Mouse (Mus musculus) layer of hippocampus, postnatal 36 days (tissue): ENCODE results near the gene Ankrd36. TPM values are rescaled to one million over a fixed set of nuclear protein-coding genes. Genes with fewer than 3 reads are reported as not detected.
A peak's percentile ranks its signal among the peaks of the same experiment; 100 is the strongest.
"Not testable (repeated sequence)": the region's sequence is repeated elsewhere in the genome, so short reads cannot be mapped to it uniquely, and the experiment has no call there.

Experiments used
- DNase-seq, 2 experiments: peaks; one replicate each; pipeline ENCODE4 v3.0.0; 2022
- total RNA-seq, 2 experiments: library from RNA; stranded (reverse); gene quantifications; 2 replicates each; pipeline ENCODE4 v1.2.3; 2021

Gene Ankrd36
- total RNA-seq, 2 experiments from 2014 or later: not detected

DNA sequence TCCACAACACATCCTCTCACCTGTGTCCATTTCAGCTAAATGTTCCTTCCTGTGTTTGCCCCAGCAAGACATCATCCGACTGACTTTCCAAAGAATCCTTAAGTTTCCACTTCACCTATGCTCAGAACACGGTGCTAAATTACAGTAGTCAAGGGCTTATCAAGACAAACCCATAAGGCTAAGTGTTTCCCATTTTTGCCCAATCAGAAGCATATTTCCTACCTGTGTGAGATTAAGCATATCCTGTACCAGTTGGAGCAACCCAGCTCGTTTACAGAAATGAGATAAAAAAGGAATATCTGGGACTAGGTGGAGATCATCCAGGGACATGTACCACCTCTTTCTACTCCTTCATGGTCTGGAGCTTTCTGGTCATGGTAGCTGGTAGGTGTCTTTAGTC, 22.8 kb upstream of the Ankrd36 start:
- DNase-seq: no peak

DNA sequence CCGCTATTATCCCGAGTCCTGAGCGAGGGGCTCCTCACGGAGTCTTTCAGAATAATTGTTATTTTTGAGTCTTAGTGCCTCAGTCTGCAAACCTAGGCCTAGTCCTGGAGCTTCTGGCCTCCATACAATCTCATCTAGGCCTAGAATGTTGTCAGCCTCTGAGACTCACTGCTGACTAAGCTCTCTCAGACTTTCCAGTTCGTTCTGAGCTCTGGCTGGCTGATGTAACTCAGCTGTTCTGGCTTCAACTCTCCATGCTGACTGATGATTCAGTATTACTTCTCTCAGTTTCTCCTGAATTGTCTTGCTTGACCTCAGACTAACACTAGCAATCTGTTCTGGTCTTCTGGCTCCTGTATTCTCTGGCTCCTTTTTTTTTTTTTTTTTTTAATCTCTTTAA, 18.1 kb upstream of the Ankrd36 start:
- DNase-seq: no peak

DNA sequence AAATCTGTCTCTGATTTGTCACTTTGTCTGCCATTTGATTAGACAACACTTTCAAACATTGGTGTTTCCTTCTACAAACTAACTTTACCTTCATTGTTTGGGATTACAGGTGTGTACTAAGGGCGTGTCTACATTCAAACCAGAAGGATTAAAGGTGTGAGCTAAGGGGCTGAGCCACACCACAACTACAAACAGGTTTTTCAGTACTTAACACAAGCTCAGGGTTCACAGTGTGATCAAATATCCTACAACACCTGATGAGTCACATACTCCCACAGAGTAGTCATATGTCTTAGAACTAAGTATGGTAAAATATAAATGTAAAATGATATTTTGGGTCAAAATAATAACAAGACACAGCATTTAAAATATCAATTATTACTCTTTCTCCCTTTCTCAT, 17.6 kb upstream of the Ankrd36 start:
- no peak for DNase-seq

DNA sequence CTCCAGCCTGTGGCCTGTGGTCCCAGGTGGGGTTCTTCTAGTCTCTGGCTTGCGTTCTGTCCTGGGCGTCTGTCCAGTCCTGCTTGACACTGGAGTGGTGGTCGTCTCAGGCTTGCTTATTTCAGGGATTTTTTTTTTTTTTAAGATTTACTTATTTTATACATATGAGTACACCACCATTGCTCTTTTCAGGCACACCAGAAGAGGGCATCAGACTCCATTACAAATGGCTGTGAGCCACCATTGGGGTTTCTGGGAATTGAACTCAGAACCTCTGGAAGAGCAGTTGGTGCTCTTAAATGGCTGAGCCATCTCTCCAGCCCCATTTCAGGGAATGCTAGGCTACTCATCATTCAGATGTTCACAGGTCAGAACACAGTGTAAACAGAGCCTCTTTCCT, 9.2 kb upstream of the Ankrd36 start:
- no peak for DNase-seq

DNA sequence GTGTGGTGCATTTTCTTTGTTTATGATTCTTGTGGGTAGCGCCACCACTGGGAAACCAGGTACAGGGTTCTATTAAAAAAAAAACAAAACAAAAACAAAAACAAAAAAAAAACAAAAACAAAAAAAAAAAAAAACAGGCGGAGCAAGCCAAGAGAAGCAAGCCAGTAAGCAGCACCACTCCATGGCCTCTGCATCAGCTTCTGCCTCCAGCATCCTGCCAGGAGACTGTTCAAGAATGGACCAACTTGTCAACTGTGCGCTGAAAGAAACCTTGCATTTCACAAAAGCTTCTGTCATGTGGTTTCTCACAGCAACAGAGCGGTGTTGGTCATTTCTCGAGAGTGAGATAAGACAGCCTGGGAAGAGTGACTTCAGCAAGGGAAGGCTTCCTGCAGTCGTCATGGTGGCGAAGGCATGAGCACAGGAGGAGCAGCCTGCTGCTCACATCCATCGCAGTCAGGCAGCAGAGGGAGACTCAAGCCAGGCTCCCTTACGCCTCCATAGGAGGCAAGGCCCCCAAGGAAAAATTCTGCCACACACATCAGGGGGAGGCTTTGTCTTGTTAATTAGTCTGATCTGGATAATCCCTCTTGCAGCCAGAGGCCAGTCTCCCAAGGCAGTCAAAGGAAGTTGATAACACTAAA, 6.7 kb upstream of the Ankrd36 start:
- DNase-seq: no peak

DNA sequence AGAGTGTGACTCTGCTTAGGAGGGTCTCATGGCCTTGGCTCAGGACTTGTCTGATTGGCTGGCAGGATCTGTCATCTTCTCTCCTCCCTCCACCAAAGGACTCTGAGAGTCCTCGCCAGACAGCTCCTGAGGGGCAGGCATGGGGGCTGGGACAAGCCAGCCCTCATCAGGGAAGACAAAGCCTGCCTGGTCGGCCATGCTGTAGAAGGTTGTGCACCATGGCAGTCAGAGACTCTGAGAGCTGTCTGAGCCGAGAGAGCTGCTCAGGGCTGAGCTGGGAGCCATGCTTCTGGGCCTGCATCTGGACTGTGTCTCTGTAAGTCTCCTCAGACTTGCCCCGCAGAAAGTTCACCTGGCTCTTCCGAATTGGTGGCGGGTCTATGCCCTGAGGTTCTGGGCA, 5.6 kb upstream of the Ankrd36 start:
- DNase-seq: no peak

DNA sequence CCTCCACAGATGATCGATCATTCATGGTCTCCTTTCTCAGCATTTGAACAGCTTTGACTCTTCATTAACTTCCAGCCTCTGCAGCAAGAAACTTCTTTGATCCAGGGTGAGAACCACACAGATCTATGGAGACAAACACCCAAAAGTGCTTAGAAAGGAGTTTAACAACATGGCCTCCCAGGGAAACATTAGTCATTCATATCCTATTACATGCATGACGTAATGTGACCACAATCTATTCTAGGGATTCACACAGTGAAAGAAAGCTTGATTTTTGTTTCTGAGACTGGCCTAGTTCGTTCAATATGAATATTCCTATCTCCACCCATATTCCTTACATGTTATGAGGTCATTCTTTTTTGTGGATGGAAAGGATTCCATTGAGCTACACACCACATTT, 3.9 kb upstream of the Ankrd36 start:
- DNase-seq: no peak

DNA sequence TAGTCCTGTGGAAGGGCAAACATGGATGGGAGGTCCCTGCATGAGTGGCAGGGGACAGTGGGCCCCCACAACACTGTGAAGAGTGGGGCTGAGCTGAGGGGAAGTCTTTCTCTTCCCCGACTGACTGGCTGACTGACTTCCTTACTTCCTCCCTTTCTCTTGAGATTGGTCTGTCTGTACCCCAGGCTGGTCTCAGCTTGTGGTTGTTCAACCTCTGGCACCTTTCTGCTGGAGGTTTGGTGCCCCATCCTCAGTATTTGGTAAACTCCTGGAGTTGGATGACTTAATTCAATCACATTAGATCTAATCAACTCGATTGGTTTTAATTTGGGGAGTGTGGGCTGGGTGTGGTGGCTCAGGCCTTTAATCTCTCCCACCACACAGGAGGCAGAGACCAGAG, 3.0 kb upstream of the Ankrd36 start:
- no peak for DNase-seq

DNA sequence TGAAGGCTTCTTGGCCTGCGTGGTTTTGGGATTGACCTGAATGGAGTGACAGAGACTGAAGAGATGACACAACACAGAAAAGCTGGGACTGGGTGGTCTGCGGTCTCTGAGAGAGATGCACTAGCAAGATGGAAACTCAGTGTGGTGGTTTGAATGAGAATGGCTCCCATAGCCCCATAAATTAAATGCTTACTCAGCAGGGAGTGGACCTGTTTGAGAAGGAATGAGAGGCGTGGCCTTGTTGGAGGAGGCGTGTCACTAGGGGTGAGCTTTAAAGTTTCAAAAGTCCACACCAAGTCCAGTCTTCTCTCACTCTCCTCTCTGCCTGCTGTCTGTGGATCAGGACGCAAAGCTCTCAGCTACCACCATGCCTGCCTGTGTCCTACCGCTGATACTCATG, 1.8 kb upstream of the Ankrd36 start:
- DNase-seq: no peak

DNA sequence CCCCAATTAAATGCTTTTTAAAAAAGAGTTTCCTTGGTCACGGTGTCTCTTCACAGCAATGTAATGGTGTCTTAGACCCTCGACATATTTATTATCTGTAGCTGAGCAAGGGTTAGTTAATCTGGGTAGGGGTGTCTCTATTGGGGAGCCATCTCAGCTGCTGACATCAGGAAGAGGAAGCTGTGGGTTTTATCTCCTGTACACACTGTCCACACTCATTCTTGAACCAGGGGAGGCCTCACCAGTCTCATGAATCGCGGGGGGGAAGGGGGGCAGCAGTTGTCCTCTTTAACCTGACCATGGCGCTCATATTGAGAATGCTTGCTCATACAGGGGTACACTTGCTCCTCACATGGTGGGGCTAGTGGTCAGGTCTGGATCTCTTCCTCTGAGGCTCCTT, 1.4 kb upstream of the Ankrd36 start:
- no peak for DNase-seq

DNA sequence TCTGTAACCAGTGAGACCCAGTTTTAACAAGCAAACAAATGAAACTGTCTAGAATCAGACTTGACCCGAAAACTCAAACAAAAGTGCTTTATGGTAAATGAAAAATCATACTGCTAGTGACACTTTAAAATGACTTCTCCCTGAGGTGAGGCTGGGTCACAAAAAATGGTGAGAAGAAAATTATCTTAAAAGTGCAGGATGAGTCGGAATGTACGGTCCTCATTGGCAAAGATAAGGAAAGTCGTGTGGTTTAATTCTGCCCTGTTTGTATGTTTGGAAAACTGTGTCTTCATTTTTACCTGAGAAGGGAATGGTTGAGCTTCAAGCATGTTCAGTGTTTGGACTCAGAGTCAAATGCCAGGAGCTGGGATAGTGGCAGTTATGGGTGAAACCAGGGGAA, 2.4 kb downstream of the Ankrd36 start:
- DNase-seq: no peak

DNA sequence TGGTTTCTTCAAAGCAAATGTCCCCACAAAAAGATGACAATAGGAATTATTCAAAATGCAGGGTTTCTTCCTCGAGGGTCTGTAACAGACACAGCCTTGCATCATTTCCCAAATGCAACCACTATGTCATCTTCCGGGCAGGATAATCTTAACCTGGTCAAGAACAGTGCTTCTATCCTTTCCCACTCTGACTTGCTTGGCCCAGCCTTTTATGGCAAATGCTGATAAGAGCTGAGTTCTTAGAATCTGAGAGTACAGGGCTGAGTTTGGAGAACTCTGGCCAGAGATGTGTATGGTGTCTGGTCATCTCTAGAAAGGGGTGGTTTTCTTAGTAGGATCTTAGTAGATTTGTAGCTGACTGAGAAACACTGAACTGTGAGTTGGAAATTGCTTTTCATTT, 4.3 kb downstream of the Ankrd36 start:
- DNase-seq: no peak

DNA sequence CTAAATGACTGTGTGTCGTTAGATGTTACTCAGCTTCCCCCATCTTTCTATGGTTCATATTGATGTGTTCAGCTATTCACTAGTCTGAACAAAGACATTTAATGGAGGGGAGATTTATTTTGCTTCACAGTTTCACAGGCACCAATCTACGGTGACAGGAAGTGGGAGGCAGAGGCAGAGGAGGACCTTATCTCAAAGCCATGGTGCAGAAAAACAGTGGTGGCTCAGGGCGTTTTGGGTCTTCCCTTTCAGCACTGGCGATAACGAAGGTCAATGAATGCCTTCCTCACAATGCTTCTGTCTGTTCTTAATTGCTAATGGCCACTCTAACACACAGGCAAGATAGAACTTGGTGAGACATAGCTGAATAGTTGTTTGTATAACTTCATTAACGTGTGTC, 5.6 kb downstream of the Ankrd36 start:
- DNase-seq: no peak

DNA sequence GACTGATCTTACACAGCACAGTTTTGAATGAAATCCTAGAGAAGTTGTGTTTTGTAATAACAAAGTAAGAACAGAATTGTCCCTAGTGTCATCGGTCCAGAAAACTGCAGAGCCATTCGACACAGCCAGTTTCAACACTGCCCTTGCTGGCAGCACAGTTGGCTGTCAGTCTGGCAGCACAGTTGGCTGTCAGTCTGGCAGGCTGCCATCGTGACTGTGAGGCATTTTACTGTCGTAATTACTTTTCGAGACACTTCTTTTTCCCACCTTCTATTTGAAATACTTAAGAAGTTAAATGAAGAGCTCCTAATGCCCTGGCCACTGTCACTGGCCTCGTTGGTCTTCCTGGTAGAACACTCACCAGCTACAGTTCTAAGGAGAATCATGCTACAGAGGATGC, 22.9 kb downstream of the Ankrd36 start:
- peak; percentile 53 to 56 for DNase-seq

DNA sequence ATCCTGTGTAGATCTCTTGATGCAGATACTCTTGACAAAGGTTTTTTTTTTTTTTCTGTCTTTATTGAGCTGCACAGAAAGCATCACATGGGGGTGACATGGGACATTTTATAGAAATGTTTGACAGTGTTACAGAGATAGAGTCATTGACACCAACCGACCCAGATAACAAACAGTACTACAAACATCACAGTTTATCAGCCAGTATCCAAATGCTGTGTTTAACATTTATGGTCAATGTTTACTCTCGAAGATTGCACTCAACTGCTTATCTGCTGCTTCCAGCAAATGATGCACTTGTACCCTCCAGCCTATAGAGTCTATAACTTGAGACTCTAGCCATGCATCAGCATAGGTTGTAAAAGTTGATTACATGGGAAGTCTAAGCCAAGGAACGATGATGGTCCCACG, 25.9 kb downstream of the Ankrd36 start:
- DNase-seq: no peak

DNA sequence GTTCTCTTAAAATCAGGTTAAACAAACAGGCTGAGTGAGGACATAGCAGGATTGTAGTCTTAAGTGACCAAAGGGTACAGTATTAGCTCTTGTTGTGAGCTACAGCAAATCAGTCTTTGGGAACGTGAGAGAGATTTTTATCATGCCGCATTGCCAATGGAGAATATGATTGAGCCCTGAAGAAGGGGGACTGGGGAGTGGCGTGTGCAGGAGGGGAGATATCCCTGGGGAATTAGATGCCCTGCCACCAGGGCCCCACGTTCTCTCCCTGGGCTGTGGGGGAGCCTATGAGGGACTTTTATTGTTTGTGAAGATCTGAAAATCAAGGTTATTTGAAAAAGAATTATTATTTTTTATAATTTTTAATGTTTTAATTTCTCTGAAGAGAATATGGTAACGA, 26.3 kb downstream of the Ankrd36 start:
- no peak for DNase-seq

DNA sequence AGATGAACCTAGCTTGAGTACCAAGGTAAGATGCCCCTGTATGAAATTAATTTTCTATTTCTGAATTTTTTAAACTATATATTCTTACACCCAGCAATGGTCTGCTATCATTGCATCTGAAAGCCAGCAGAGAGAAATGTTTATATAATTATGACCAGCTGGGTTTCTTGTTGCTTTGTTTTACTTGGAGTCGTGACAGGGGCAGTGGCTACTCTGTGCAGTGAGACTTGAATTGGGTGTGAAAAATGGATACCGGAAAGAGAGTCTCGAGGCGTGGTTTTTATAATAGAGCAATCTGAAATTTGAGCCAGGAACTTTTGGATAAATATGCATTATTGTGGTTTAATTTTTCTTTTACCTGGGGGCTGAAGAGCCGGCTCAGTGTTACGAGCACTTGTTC, 27.3 kb downstream of the Ankrd36 start:
- DNase-seq: no peak

DNA sequence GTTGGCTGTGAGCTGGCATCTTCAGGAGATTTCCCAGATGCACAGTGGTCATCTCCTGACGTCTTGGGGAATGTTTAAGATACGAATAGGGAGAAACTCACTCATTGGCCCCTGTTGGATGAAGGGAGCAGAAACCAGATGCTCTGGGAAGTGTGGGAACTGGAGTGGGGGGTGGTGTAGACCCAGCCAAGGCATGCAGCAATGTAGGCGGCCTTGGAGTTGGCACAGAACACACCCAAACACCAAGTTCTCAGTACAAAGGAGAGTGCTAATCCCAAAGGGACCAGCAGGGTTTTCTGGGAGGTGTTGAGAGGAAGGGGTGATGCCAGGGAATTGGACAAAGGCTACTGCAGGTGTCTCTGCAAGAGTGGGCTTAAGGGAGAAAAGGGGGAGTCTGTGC, 35.9 kb downstream of the Ankrd36 start:
- DNase-seq: peak; percentile 23 to 27

DNA sequence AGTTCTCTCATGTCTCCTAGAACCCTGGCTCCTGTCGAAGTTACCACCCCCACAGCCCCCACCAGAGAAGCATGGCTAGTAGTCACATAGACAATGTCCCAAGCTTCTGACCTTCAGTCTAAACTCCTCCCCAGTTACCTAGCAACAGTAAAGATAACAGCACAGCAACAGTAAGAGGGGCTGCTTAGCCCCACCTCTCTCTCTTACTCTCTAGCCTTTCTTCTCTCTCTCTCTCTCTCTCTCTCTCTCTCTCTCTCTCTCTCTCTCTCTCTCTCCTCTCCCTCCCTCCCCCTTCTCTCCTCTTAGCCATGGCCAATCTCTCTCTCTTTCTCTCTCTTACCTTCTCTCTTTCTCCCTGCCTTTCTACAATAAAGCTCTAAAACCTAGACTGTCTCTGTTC, 42.4 kb downstream of the Ankrd36 start:
- DNase-seq: not testable (repeated sequence)

DNA sequence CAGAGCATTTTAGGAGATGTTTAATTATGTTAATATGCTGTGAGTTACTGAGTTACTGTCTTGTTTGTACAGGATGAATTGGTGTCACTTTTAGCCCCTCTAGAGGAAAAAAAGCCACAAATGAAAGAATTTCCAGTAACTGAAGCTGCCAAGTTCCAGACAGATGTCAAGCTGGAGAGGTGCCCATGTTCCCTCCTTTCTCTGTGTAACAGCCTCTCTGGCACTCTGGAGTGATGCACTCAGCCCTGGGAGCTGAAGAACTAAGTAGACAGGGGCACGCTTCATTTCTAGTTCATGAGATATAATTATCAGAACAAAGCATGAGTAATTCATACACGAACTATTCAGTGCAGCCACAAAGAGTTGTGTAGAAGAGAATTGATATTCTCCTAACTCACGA, 45.0 kb downstream of the Ankrd36 start:
- DNase-seq: peak in 1 of 2 experiments; percentile 19

DNA sequence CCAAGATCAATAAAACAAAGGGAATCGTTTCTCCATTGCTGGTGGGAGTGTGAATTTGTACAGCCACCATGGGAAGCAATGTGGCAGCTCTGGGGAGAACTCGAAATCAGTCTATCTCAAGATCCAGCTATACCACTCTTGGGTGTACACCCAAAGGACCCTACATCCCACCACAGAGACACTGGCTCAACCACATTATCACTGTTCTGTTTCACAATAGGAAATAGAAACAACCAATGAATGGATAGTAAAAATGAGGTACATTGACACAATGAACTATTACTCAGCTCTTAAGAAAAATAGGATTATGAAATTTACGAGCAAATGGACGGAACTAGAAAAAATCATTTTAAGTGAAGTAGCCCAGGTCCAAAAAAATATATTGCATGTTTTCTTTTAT, 55.6 kb downstream of the Ankrd36 start:
- no peak for DNase-seq

DNA sequence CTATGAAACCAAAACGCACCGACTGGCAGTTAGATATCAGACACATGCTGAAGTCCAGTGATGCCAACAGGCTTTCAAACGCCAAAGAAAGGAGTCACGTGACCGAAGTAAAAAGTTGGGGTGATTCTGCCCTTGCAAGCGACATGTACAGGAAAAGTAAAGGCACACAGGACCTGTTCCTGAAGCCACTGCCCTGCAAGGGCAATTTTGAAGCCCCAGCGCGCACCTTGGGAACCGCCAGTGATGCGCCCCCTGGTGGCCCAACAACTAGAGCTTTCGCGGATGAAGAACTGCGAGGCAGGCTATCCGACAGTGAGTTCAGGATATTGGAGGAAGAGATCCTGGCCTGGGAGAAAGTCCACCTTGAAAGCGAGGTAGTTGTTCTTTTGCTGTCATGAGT, 59.5 kb downstream of the Ankrd36 start:
- DNase-seq: peak; percentile 37 to 45

DNA sequence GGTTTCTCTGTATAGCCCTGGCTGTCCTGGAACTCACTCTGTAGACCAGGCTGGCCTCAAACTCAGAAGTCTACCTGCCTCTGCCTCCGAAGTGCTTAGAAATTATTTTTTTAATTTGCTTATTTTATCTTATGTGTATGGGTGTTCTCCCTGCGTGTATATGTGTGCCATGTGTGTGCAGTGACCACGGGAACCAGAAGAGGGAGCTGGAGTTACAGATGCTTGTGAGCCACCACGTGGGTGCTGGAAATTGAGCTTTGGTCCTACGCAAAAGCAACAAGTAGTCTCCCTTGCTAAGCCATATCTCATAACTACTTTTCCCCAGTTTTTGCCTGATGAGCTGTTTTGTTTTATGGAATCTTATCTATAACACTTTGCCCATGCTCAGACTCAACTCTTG, 73.6 kb downstream of the Ankrd36 start:
- DNase-seq: no peak

DNA sequence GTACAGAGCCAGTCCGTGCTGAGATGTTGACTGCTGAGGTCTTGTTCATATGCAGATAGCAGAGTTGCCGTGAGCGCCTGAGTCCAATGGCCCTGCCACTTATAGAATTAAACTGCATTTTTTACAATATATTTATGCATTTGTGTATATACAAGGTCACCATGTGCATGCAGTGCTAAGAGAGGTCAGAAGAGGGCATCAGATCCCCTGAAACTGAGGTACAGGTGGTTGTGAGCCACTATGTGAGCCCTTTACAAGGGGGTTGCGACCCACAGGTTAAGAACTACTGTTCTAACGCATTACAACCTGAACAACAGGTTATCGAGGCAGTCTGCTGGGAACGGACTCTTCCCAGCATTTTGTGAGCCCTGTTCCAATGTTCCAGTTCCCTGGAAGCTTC, 80.8 kb downstream of the Ankrd36 start:
- DNase-seq: no peak

DNA sequence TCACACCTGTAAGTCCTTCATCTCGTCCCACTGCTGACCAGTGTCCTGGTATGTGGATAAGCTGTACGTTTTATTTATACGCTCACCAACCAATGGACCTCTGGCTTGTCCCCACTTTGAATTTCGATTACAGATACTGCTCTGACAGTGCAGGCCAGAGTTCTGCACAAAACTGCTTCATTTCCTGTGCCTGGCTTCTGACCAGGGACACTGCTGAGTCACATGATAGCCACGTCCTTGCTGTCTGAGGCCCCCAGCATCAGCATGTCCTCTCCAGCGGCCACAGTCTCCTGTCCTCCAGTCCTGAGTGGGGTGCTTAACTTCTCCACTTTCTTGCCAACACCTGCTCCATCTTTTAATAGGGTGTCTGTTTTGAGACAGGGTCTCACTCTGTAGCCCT, 113.1 kb downstream of the Ankrd36 start:
- no peak for DNase-seq
